Mouse (Mus musculus) limb, embryonic 15.5 days (tissue): ENCODE measurements at regions not wholly inside any gene's neighbourhood (a gene's known extent, or its start where the extent isn't known, plus 50 kb on each side); places are given as distances from the start of the nearest gene placed in this dataset.

Source experiments
- ATAC-seq: fragments of 200-750 bp; cut with Nextera tagmentation; 2 replicates; pipeline ENCODE4 v1.8.0; 2017; ENCODE audit warnings: low read depth, moderate TSS enrichment; ENCODE audit not compliant: insufficient number of reproducible peaks, low FRiP score, low TSS enrichment
- H3K27ac ChIP-seq: fragments of 300-500 bp; sonication (generic); 2 replicates; pipeline ENCODE4 v1.5.1; 2015; ENCODE audit warnings: moderate library complexity, mild to moderate bottlenecking, inconsistent platforms
- H3K27me3 ChIP-seq: fragments of 300-500 bp; sonication (generic); 2 replicates; pipeline ENCODE4 v1.6.1; 2015; ENCODE audit warnings: inconsistent platforms
- H3K36me3 ChIP-seq: fragments of 300-500 bp; sonication (generic); 2 replicates; pipeline ENCODE4 v1.6.1; 2015; ENCODE audit warnings: inconsistent platforms
- H3K4me1 ChIP-seq: fragments of 300-500 bp; sonication (generic); 2 replicates; pipeline ENCODE4 v1.6.1; 2015; ENCODE audit warnings: inconsistent platforms
- H3K4me2 ChIP-seq: fragments of 300-500 bp; sonication (generic); 2 replicates; pipeline ENCODE4 v1.6.1; 2015; ENCODE audit warnings: mild to moderate bottlenecking, inconsistent platforms
- H3K4me3 ChIP-seq: fragments of 300-500 bp; sonication (generic); 2 replicates; pipeline ENCODE4 v1.5.1; 2015; ENCODE audit warnings: mild to moderate bottlenecking, inconsistent platforms
- H3K9ac ChIP-seq: fragments of 300-500 bp; sonication (generic); 2 replicates; pipeline ENCODE4 v1.6.1; 2015; ENCODE audit warnings: inconsistent platforms
- H3K9me3 ChIP-seq: fragments of 300-500 bp; sonication (generic); 2 replicates; pipeline ENCODE4 v1.6.1; 2016; ENCODE audit warnings: inconsistent platforms
- WGBS: fragments of 180-500 bp; shearing (Covaris S2); methylation state at CpG from one replicate; pipeline ENCODE4 v1.1.7; 2015; 5-methylcytosine and 5-hydroxymethylcytosine counted together

DNA sequence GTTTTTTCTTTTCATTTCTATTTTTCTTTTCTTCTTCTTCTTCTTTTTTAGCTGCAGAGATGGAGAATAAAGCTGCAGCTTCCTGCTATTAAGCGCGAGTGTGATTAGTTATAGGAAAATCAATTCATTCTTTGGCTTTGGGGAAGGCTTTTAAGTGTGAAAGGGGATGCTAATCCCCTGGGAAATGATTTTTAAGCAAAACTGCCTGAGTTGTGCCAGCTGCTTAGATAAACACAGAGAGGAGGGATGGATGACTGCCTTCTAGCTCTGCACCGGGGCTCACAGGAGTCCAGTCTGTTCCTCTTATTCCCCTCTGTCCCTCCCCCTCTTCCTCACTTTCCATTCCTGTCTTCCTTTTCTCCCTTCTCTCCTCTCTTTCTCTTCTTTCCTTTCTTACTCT is 306.8 kb upstream of the Rbfox1 start:
- H3K36me3 ChIP-seq = no peaks in the 10 kb centered on the region
- H3K27ac ChIP-seq = no peak overlapping the region
- H3K27me3 ChIP-seq = no peaks in the 10 kb centered on the region
- H3K4me1 ChIP-seq = no peaks in the 10 kb centered on the region
- no peak overlapping the region for H3K4me3 ChIP-seq
- 63% methylated on average over 3 of the region's 3 CpGs for WGBS
- no peak for ATAC-seq
- no peak overlapping the region for H3K4me2 ChIP-seq
- no peaks in the 10 kb centered on the region for H3K9me3 ChIP-seq
- no peak overlapping the region for H3K9ac ChIP-seq

DNA sequence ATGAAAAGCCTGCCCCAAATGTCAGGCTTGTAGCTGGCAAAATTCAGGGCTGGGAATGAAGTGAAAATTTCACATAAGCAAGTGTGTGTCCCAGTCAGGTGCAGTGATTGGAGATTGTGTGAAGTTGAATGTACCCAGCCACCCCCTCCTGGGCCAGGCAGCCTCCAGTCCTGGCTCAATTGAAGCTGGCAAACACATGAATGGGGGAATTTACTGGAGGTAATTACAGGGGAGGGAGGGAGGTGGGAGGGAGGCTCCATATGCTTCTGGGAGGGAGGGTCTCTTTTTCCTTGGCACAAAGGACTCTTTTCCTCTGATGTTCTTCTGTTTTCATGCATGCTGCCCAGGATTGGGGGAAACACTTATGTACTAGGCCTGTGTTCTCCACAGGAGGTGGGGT is 312.4 kb upstream of the Rbfox1 start:
- no peak for ATAC-seq
- H3K9ac ChIP-seq = no peak overlapping the region

DNA sequence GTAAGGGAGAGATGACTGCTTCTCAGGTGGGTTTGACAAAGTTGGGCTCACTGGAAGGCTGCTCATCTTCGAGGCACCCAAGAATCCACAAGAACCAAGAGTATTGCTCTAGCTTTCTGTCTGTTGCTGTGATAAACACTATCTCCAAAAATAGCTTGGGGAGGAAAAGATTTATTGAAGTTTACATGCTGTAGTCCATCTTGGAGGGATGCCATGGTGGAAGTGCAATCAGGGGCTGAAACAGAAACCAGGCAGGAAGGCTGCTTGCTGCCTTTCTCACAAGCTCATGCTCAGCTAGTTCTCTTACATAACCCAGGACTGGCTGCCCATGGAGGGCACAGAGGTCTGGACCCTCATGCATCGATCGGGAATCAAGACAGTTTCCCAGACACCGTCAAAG is 314.5 kb upstream of the Rbfox1 start:
- Histone ChIP-seq H3K4me1 (no peaks in the 10 kb centered on the region), H3K9ac (no peak overlapping the region), H3K36me3 (no peaks in the 10 kb centered on the region), H3K4me2 (no peak overlapping the region), H3K27me3 (no peaks in the 10 kb centered on the region), H3K27ac (no peak overlapping the region), H3K9me3 (no peaks in the 10 kb centered on the region), H3K4me3 (no peak overlapping the region)
- 90% methylated on average over 4 of the region's 4 CpGs for WGBS
- no peak for ATAC-seq

More for the DNA sequence above, 312.4 kb upstream of the Rbfox1 start:
- H3K4me1 ChIP-seq = no peaks in the 10 kb centered on the region
- no peaks in the 10 kb centered on the region for H3K36me3 ChIP-seq
- no peaks in the 10 kb centered on the region for H3K9me3 ChIP-seq
- H3K4me3 ChIP-seq = no peak overlapping the region
- no peak overlapping the region for H3K4me2 ChIP-seq
- H3K27me3 ChIP-seq = no peaks in the 10 kb centered on the region
- no peak overlapping the region for H3K27ac ChIP-seq

DNA sequence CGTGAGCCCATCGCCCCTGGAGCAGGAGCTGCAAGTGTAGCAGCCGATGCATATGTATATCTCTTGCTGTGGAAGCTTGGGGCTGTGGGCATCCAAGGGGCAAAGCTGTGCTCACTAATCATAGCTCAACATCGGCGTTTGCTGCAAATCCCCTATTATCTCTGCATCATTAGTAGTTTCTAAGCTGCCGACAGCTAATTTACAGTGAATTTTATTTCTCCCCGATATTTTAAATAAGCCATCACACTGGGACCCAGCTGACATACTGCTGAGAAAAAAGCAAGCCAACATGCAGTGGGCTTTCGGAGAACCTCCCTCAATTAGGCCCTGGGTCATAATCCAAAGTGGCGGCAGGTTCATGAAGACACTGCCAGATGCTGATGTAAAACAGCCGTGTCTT is 313.3 kb upstream of the Eef2kmt start:
- no peak overlapping the region for H3K4me3 ChIP-seq
- no peaks in the 10 kb centered on the region for H3K27me3 ChIP-seq
- 60% methylated on average over 10 of the region's 10 CpGs for WGBS
- no peak overlapping the region for H3K9ac ChIP-seq
- no peak overlapping the region for H3K4me2 ChIP-seq
- no peaks in the 10 kb centered on the region for H3K9me3 ChIP-seq
- H3K36me3 ChIP-seq = no peaks in the 10 kb centered on the region
- no peak for ATAC-seq
- no peaks in the 10 kb centered on the region for H3K4me1 ChIP-seq
- H3K27ac ChIP-seq = no peak overlapping the region

- Histone ChIP-seq H3K4me3 (no peak overlapping the region), H3K9ac (no peak overlapping the region), H3K27ac (no peak overlapping the region), H3K4me1 (no peaks in the 10 kb centered on the region), H3K27me3 (no peaks in the 10 kb centered on the region), H3K4me2 (no peak overlapping the region), H3K9me3 (no peaks in the 10 kb centered on the region), H3K36me3 (no peaks in the 10 kb centered on the region)
- WGBS = 52% methylated on average over 6 of the region's 6 CpGs
- no peak for ATAC-seq
Observed at GRCm38 (mm10) chr16:5549026-5549425, 293.2 kb upstream of the Eef2kmt start.

- Histone ChIP-seq H3K9me3 (no peaks in the 10 kb centered on the region), H3K9ac (no peak overlapping the region), H3K27me3 (no peaks in the 10 kb centered on the region), H3K36me3 (no peaks in the 10 kb centered on the region), H3K4me2 (no peak overlapping the region), H3K4me3 (no peak overlapping the region), H3K27ac (no peak overlapping the region), H3K4me1 (no peaks in the 10 kb centered on the region)
- ATAC-seq = no peak
- 74% methylated on average over 3 of the region's 3 CpGs for WGBS
Observed at GRCm38 (mm10) chr16:5548602-5549001, 292.8 kb upstream of the Eef2kmt start.

DNA sequence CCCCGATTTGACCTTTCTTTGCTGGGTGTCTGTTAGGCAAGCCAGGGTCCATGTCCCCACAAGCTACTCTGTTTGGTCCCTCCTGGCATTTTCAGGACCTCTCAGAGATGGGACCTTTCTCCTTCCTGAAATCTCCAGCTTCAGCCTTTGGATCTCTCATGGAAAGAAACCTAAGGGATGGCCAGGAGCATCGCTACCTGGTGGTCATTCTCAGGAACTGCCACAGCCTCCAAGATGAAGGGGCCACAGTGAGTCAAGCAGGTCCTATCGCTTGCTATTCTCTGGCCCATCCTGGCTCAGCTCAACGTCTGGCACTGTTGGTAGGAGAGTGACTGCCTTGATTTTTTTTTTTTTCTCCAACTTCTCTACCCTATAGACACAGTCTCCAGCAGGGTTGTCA is 291.0 kb upstream of the Eef2kmt start:
- Histone ChIP-seq H3K27ac (no peak overlapping the region), H3K4me3 (no peak overlapping the region), H3K27me3 (no peaks in the 10 kb centered on the region), H3K36me3 (no peaks in the 10 kb centered on the region), H3K4me1 (no peaks in the 10 kb centered on the region), H3K9ac (no peak overlapping the region), H3K9me3 (no peaks in the 10 kb centered on the region), H3K4me2 (no peak overlapping the region)
- 53% methylated on average over 4 of the region's 4 CpGs for WGBS
- ATAC-seq = no peak

GRCm38 (mm10) chr16:5545801-5546200 is 290.0 kb upstream of the Eef2kmt start:
- WGBS = 60% methylated on average over 8 of the region's 8 CpGs
- Histone ChIP-seq H3K27me3 (no peaks in the 10 kb centered on the region), H3K4me2 (no peak overlapping the region)

GRCm38 (mm10) chr16:5544436-5544835 is 288.7 kb upstream of the Eef2kmt start:
- WGBS = 70% methylated on average over 2 of the region's 2 CpGs
- ATAC-seq = no peak
- no peaks in the 10 kb centered on the region for H3K27me3 ChIP-seq
- no peak overlapping the region for H3K4me2 ChIP-seq
- no peak overlapping the region for H3K4me3 ChIP-seq
- H3K36me3 ChIP-seq = no peaks in the 10 kb centered on the region
- no peak overlapping the region for H3K27ac ChIP-seq
- no peaks in the 10 kb centered on the region for H3K4me1 ChIP-seq
- H3K9ac ChIP-seq = no peak overlapping the region
- no peaks in the 10 kb centered on the region for H3K9me3 ChIP-seq

More at GRCm38 (mm10) chr16:5545801-5546200, 290.0 kb upstream of the Eef2kmt start:
- ATAC-seq = no peak
- Histone ChIP-seq H3K27ac (no peak overlapping the region), H3K9me3 (no peaks in the 10 kb centered on the region), H3K36me3 (no peaks in the 10 kb centered on the region), H3K4me1 (no peaks in the 10 kb centered on the region), H3K4me3 (no peak overlapping the region), H3K9ac (no peak overlapping the region)

DNA sequence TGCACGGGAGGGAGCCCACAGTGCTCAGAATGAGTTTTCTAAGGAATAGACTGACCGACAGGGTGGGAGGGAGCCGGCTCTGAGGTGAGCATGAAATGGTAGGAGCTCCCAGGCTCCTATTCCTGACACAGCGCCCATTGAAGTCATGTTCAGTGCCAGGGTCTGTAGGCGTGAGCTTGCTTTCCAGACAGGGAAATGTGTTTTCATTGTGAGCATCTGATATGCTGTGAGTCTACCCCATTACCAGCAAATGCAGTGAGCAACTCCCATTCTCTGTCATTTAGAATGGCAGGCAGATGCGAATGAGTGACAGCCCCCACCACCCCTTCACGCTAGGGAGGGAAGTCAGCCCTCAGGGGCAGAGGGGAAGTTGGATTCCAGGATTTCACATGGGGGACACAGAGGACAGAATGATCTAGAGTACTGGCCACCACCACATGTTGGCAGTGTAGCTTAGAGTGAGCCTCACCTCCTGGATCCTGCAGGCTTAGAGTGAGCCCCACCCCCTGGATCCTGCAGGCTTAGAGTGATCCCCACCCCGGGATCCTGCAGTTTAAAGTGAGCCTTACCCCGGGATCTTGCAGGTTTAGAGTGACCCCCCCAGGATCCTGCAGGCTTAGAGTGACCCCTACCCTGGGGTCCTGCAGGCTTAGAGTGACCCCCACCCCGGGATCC is 283.2 kb upstream of the Eef2kmt start:
- no peak for ATAC-seq
- Histone ChIP-seq H3K36me3 (no peaks in the 10 kb centered on the region), H3K9me3 (no peaks in the 10 kb centered on the region), H3K9ac (no peak overlapping the region), H3K27ac (no peak overlapping the region), H3K4me2 (no peak overlapping the region), H3K4me3 (no peak overlapping the region), H3K4me1 (no peaks in the 10 kb centered on the region), H3K27me3 (peaks cover 10% of the 10 kb centered on the region; the same call in 1 of the 2 replicates)
- WGBS = 55% methylated on average over 10 of the region's 10 CpGs

DNA sequence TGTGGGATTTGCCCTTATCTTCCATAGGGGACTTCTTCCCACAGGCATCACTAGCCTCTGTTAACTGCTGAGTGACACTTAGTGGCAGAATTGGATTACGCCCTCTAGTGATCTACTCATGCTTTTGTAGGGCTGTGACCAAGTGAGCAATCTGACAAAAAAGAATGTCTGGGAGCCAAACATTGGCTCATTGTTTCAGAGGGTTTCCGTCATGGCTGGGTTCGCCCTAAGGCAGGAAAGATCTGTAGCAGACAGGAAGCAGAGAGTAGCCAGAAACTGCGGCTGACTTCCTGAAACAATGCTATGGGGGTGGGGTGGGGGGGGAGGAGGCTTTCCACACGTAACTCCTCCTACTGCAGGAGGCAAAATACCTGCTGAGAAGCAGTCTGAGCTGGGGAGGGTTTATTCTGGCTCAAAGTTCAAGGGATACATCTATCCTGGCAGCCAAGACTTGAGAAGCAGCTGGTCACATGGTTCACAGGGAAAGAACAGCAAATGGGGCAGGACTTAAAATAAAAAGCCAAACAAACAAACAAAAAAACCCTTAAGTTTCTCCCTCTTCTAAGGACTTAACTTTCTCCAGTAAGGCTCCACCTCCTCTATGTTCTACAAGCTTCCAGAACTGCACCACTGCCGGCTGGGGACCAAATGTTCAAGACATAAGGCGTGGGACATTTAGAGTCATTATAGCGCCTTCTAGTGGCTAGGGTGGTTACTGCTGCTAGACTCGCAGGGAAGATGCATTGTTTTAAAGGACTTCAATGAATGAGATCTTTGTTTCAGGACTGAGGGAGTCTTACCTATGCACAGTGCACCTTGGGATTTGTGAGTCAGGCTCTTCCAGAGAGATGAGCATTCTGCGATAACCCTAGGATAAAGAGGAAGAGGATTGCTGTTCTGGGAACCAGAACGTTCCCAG is 281.8 kb upstream of the Eef2kmt start:
- no peaks in the 10 kb centered on the region for H3K4me1 ChIP-seq
- no peak overlapping the region for H3K4me3 ChIP-seq
- H3K27ac ChIP-seq = no peak overlapping the region
- ATAC-seq = no peak
- H3K9me3 ChIP-seq = no peaks in the 10 kb centered on the region
- H3K9ac ChIP-seq = no peak overlapping the region
- peaks cover 10% of the 10 kb centered on the region; the same call in 1 of the 2 replicates for H3K27me3 ChIP-seq
- 44% methylated on average over 11 of the region's 11 CpGs for WGBS
- no peaks in the 10 kb centered on the region for H3K36me3 ChIP-seq
- H3K4me2 ChIP-seq = no peak overlapping the region

- H3K4me2 ChIP-seq = no peak overlapping the region
- H3K27me3 ChIP-seq = peaks cover 10% of the 10 kb centered on the region; the same call in 1 of the 2 replicates
- no peaks in the 10 kb centered on the region for H3K9me3 ChIP-seq
- ATAC-seq = no peak
- H3K9ac ChIP-seq = no peak overlapping the region
- WGBS = 20% methylated on average over 14 of the region's 14 CpGs
- H3K4me1 ChIP-seq = no peaks in the 10 kb centered on the region
- no peak overlapping the region for H3K4me3 ChIP-seq
- H3K36me3 ChIP-seq = no peaks in the 10 kb centered on the region
- H3K27ac ChIP-seq = no peak overlapping the region
Observed at GRCm38 (mm10) chr16:5536515-5536972, 280.8 kb upstream of the Eef2kmt start.
